31 mouse cellular contexts compared by ENCODE assay signal in genomic region chr11:79890822-79891221, GRCm38 (mm10).
"Had no signal": no experiment of that assay in that cellular context is flagged by ENCODE, and none has a peak within 500 bp of the region (broad histone marks: within the 10 kb centered on the region; RNA-seq: fewer than 3 reads in every experiment).

No protein-coding gene starts in this region.

- H3K36me3 ChIP-seq: heart, embryonic 10.5 days; heart, embryonic 12.5 days; heart, embryonic 13.5 days; heart, embryonic 15.5 days; hindbrain, embryonic 10.5 days; hindbrain, embryonic 12.5 days; hindbrain, embryonic 13.5 days; hindbrain, embryonic 15.5 days; intestine, embryonic 15.5 days; kidney, embryonic 15.5 days had no signal

- H3K4me1 ChIP-seq: heart, embryonic 10.5 days; heart, embryonic 12.5 days; heart, embryonic 15.5 days; hindbrain, embryonic 12.5 days; hindbrain, embryonic 13.5 days; hindbrain, embryonic 15.5 days; intestine, embryonic 15.5 days had no signal

- H3K9ac ChIP-seq: heart, embryonic 12.5 days; heart, embryonic 13.5 days; heart, embryonic 15.5 days; hindbrain, embryonic 12.5 days; hindbrain, embryonic 13.5 days; hindbrain, embryonic 14.5 days; hindbrain, embryonic 15.5 days; intestine, embryonic 15.5 days; kidney, embryonic 15.5 days had no signal

- DNase-seq: heart, postnatal 10 days; heart, postnatal 14 days; heart, postnatal 36 days; heart, postnatal 4 days; kidney, adult 11 months; kidney, adult 18-20 months; kidney, adult 2 months; kidney, adult 8-10 months; kidney, adult 9 months; kidney, postnatal 10 days; kidney, postnatal 14 days; kidney, postnatal 25 days; kidney, postnatal 36 days; kidney, postnatal 4 days; layer of hippocampus, adult 9-11 months; layer of hippocampus, postnatal 36 days had no signal

- H3K27ac ChIP-seq: heart, embryonic 10.5 days; heart, embryonic 13.5 days; heart, embryonic 15.5 days; hindbrain, embryonic 10.5 days; hindbrain, embryonic 12.5 days; hindbrain, embryonic 13.5 days; hindbrain, embryonic 14.5 days; hindbrain, embryonic 15.5 days; hindbrain, postnatal 0 days; intestine, embryonic 15.5 days; kidney, embryonic 15.5 days; kidney, postnatal 0 days; left cerebral cortex, adult 2 months had no signal

- H3K9me3 ChIP-seq: heart, embryonic 10.5 days; heart, embryonic 15.5 days; hindbrain, embryonic 10.5 days; hindbrain, embryonic 12.5 days; hindbrain, embryonic 13.5 days; hindbrain, embryonic 15.5 days; intestine, embryonic 15.5 days; kidney, embryonic 15.5 days had no signal

- H3K27me3 ChIP-seq: heart, embryonic 12.5 days; heart, embryonic 13.5 days; heart, embryonic 15.5 days; hindbrain, embryonic 12.5 days; hindbrain, embryonic 13.5 days; hindbrain, embryonic 15.5 days; intestine, embryonic 15.5 days; kidney, embryonic 15.5 days had no signal

- H3K4me3 ChIP-seq: heart, embryonic 10.5 days; heart, embryonic 12.5 days; heart, embryonic 13.5 days; heart, embryonic 15.5 days; hindbrain, embryonic 10.5 days; hindbrain, embryonic 12.5 days; hindbrain, embryonic 13.5 days; hindbrain, embryonic 15.5 days; intestine, embryonic 15.5 days; kidney, embryonic 15.5 days; left cerebral cortex, adult 2 months had no signal

- H3K4me2 ChIP-seq: heart, embryonic 11.5 days; heart, embryonic 12.5 days; heart, embryonic 13.5 days; heart, embryonic 15.5 days; hindbrain, embryonic 12.5 days; hindbrain, embryonic 13.5 days; hindbrain, embryonic 14.5 days; hindbrain, embryonic 15.5 days; intestine, embryonic 15.5 days; kidney, embryonic 15.5 days had no signal
